In the genomic region with DNA sequence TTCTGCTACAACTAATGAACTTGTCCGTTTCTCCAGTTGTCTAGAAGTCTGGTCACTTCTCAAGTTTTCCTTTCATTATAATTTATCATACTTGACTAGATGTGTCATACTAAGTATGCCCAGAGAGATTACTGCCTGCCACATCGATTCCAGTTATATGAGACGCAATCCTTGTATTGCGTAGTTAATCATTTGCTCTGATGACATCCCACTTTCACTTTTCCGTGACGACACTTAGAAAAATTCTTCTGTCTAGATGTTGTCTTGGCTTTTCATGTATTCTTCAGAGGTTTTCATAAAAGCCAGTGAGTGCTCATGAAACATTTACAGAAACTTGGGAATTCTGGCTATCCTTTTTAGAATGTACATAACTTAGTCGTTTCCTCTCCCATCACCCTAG, we compare ENCODE assay signal across 8 mouse cellular contexts. TPM values are rescaled to one million over a fixed set of nuclear protein-coding genes. Genes with fewer than 3 reads are reported as not detected.
DNase-seq lines count a peak whose midpoint lies in the region; ATAC-seq and TF ChIP-seq lines count a peak whose summit lies in the region.

No protein-coding gene starts in this region.

- DNase-seq in left cerebral cortex, adult 2 months (ENCODE audit: extremely low spot score in 1 of 2, low spot score in 2 of 2) = no peak
- DNase-seq in left cerebral cortex, postnatal 14 days (ENCODE audit: low spot score in 2 of 2) = no peak
- no peak for DNase-seq in embryonic facial prominence, embryonic 11.5 days (ENCODE audit: low spot score)
- no peak for DNase-seq in left cerebral cortex, adult 8-10 months (ENCODE audit: low spot score in 2 of 2)
- DNase-seq in adrenal gland, postnatal 10 days = no peak
- no peak for DNase-seq in layer of hippocampus, adult 11-12 months (ENCODE audit: low spot score)

- H3K36me3 ChIP-seq in embryonic facial prominence, embryonic 11.5 days (replicated peaks; ENCODE audit: control insufficient read depth, insufficient read depth, low read depth, low read length) = no peaks in the 10 kb centered on the region; the same call in none of the 2 replicates
- peaks cover 3% of the 10 kb centered on the region; the same call in 1 of the 2 replicates for H3K36me3 ChIP-seq in intestine, embryonic 16.5 days (ENCODE audit: control insufficient read depth, insufficient read depth, low read length)
- peaks cover 32% of the 10 kb centered on the region for H3K36me3 ChIP-seq in neural tube, embryonic 13.5 days

- intact Hi-C loops in left cerebral cortex, adult 2 months (cut with DNase I) = loop anchor here (2.0 kb wide), 1 partner anchor 158 kb away; no protein-coding TSS in a partner anchor
- intact Hi-C loops in left cerebral cortex, postnatal 14 days (cut with DNase I) = loop anchor here (1.0 to 5.0 kb wide), 2 partner anchors 36 to 157 kb away; no protein-coding TSS in a partner anchor

- peak overlapping the region; percentile 76 for H3K4me3 ChIP-seq in left cerebral cortex, adult 2 months
- H3K4me3 ChIP-seq in embryonic facial prominence, embryonic 11.5 days (ENCODE audit: low read depth, low read length) = peak overlapping the region; percentile 100
- peak overlapping the region; percentile 99 for H3K4me3 ChIP-seq in intestine, embryonic 16.5 days (ENCODE audit: low read length)
- H3K4me3 ChIP-seq in neural tube, embryonic 13.5 days = peak overlapping the region; percentile 100

- TF ChIP-seq CTCF in left cerebral cortex, adult 2 months (IDR thresholded peaks at IDR 0.05) = no peak

- no peak for ATAC-seq in embryonic facial prominence, embryonic 11.5 days (replicated peaks; ENCODE audit: insufficient number of reproducible peaks, low FRiP score, low TSS enrichment, low read depth)
- ATAC-seq in intestine, embryonic 16.5 days = no peak
- ATAC-seq in neural tube, embryonic 13.5 days (ENCODE audit: low read depth) = no peak

- WGBS in embryonic facial prominence, embryonic 11.5 days = 83% methylated on average over 7 of the region's 7 CpGs
- 48% methylated on average over 7 of the region's 7 CpGs for WGBS in intestine, embryonic 16.5 days
- WGBS in neural tube, embryonic 13.5 days = 70% methylated on average over 7 of the region's 7 CpGs

- H3K4me2 ChIP-seq in embryonic facial prominence, embryonic 11.5 days (ENCODE audit: low read depth, low read length) = peak overlapping the region; percentile 72
- H3K4me2 ChIP-seq in intestine, embryonic 16.5 days (ENCODE audit: low read depth, low read length) = peak overlapping the region; percentile 79
- H3K4me2 ChIP-seq in neural tube, embryonic 13.5 days = peak overlapping the region; percentile 78

- no peak overlapping the region for H3K27ac ChIP-seq in left cerebral cortex, adult 2 months
- no peak overlapping the region for H3K27ac ChIP-seq in embryonic facial prominence, embryonic 11.5 days (replicated peaks; ENCODE audit: low read depth, low read length)
- H3K27ac ChIP-seq in intestine, embryonic 16.5 days (ENCODE audit: low read length) = no peak overlapping the region
- no peak overlapping the region for H3K27ac ChIP-seq in neural tube, embryonic 13.5 days (replicated peaks)

- H3K9me3 ChIP-seq in embryonic facial prominence, embryonic 11.5 days (replicated peaks; ENCODE audit: control insufficient read depth, low read length) = no peaks in the 10 kb centered on the region
- no peaks in the 10 kb centered on the region for H3K9me3 ChIP-seq in intestine, embryonic 16.5 days (ENCODE audit: control insufficient read depth, low read length)
- H3K9me3 ChIP-seq in neural tube, embryonic 13.5 days = no peaks in the 10 kb centered on the region

- no peak overlapping the region; the same call in 1 of the 2 replicates for H3K9ac ChIP-seq in embryonic facial prominence, embryonic 11.5 days (replicated peaks; ENCODE audit: low read length)
- no peak overlapping the region; the same call in 1 of the 2 replicates for H3K9ac ChIP-seq in intestine, embryonic 16.5 days (ENCODE audit: low read depth, low read length)
- H3K9ac ChIP-seq in neural tube, embryonic 13.5 days = peak overlapping the region; percentile 99

- no peaks in the 10 kb centered on the region for H3K27me3 ChIP-seq in embryonic facial prominence, embryonic 11.5 days (ENCODE audit: control insufficient read depth, insufficient read depth, low read length)
- H3K27me3 ChIP-seq in intestine, embryonic 16.5 days (replicated peaks; ENCODE audit: control insufficient read depth, insufficient read depth, low read length) = no peaks in the 10 kb centered on the region
- H3K27me3 ChIP-seq in neural tube, embryonic 13.5 days = no peaks in the 10 kb centered on the region

- H3K4me1 ChIP-seq in embryonic facial prominence, embryonic 11.5 days (ENCODE audit: control insufficient read depth, insufficient read depth, low read length) = no peaks in the 10 kb centered on the region
- peaks cover 15% of the 10 kb centered on the region for H3K4me1 ChIP-seq in intestine, embryonic 16.5 days (ENCODE audit: control insufficient read depth, insufficient read depth, low read length)
- peaks cover 21% of the 10 kb centered on the region for H3K4me1 ChIP-seq in neural tube, embryonic 13.5 days (replicated peaks)

RNA-seq across cellular contexts. Expression of gene Cpeb3, which starts 0.6 kb away (rescaled TPM):
- total RNA-seq in left cerebral cortex, adult 2 months (2021) = 10 to 100 TPM; 87.0 to 96.0 TPM
- 10 to 100 TPM; 68.8 to 69.3 TPM for total RNA-seq in left cerebral cortex, postnatal 14 days (2021)
- 0.77 and 0.91 TPM in 2 replicates for polyA plus RNA-seq in embryonic facial prominence, embryonic 11.5 days (2014; fragmentation: Nextera tagmentation; extraction: Ambion mirVana)
- 0.44 and 0.97 TPM in 2 replicates for polyA plus RNA-seq in intestine, embryonic 16.5 days (2015; fragmentation: Nextera tagmentation; extraction: Ambion mirVana)
- polyA plus RNA-seq in neural tube, embryonic 13.5 days (2015; fragmentation: Nextera tagmentation; extraction: Ambion mirVana) = 10.4 and 11.2 TPM in 2 replicates
- 10 to 100 TPM; 83.3 to 89.9 (median 85.4) TPM for total RNA-seq in left cerebral cortex, adult 8-10 months (2022)
- 10 to 100 TPM; 14.2 to 26.8 TPM for total RNA-seq in adrenal gland, postnatal 10 days (2021)

RNA-seq across cellular contexts. Expression of gene March5, which starts 1.6 kb away (rescaled TPM):
- 10 to 100 TPM; 82.6 to 96.0 TPM for total RNA-seq in left cerebral cortex, adult 2 months (2021)
- 10 to 100 TPM; 89.1 to 94.1 TPM for total RNA-seq in left cerebral cortex, postnatal 14 days (2021)
- polyA plus RNA-seq in embryonic facial prominence, embryonic 11.5 days (2014; fragmentation: Nextera tagmentation; extraction: Ambion mirVana) = 173 and 175 TPM in 2 replicates
- 47.4 and 49.0 TPM in 2 replicates for polyA plus RNA-seq in intestine, embryonic 16.5 days (2015; fragmentation: Nextera tagmentation; extraction: Ambion mirVana)
- polyA plus RNA-seq in neural tube, embryonic 13.5 days (2015; fragmentation: Nextera tagmentation; extraction: Ambion mirVana) = 130 and 134 TPM in 2 replicates
- 10 to 100 TPM; 78.2 to 89.8 (median 82.3) TPM for total RNA-seq in left cerebral cortex, adult 8-10 months (2022)
- 100 to 1,000 TPM; 145 to 152 TPM for total RNA-seq in adrenal gland, postnatal 10 days (2021)
